Mouse (Mus musculus): ENCODE results near the gene Tmem135.

Tmem135 gene

GRCm38 (mm10) chr7:89391831-89392230 lies 12.2 kb downstream of the Tmem135 start:
- DNase-seq (ENCODE audit: extremely low read depth, insufficient read length, low spot score): no peak

GRCm38 (mm10) chr7:89391281-89391680 lies 12.7 kb downstream of the Tmem135 start:
- DNase-seq (ENCODE audit: extremely low read depth, insufficient read length, low spot score): no peak

GRCm38 (mm10) chr7:89390660-89391059 lies 13.4 kb downstream of the Tmem135 start:
- DNase-seq (ENCODE audit: extremely low read depth, insufficient read length, low spot score): no peak

GRCm38 (mm10) chr7:89388981-89389380 lies 15.0 kb downstream of the Tmem135 start:
- no peak for DNase-seq (ENCODE audit: extremely low read depth, insufficient read length, low spot score)

- no peak for DNase-seq (ENCODE audit: extremely low read depth, insufficient read length, low spot score)
Measured at GRCm38 (mm10) chr7:89382892-89383291, 21.1 kb downstream of the Tmem135 start.

GRCm38 (mm10) chr7:89380935-89381705 lies 22.9 kb downstream of the Tmem135 start:
- no peak for DNase-seq (ENCODE audit: extremely low read depth, insufficient read length, low spot score)

GRCm38 (mm10) chr7:89371623-89372295 lies 32.3 kb downstream of the Tmem135 start:
- DNase-seq (ENCODE audit: extremely low read depth, insufficient read length, low spot score): no peak

- DNase-seq (ENCODE audit: extremely low read depth, insufficient read length, low spot score): no peak
Measured at GRCm38 (mm10) chr7:89370917-89371316, 33.1 kb downstream of the Tmem135 start.

- no peak for DNase-seq (ENCODE audit: extremely low read depth, insufficient read length, low spot score)
Measured at GRCm38 (mm10) chr7:89370086-89370485, 33.9 kb downstream of the Tmem135 start.

GRCm38 (mm10) chr7:89367643-89368042 lies 36.4 kb downstream of the Tmem135 start:
- peak; percentile 9 for DNase-seq (ENCODE audit: extremely low read depth, insufficient read length, low spot score)

- no peak for DNase-seq (ENCODE audit: extremely low read depth, insufficient read length, low spot score)
Measured at GRCm38 (mm10) chr7:89365135-89365880, 38.7 kb downstream of the Tmem135 start.

- no peak for DNase-seq (ENCODE audit: extremely low read depth, insufficient read length, low spot score)
Measured at GRCm38 (mm10) chr7:89363975-89364374, 40.0 kb downstream of the Tmem135 start.

GRCm38 (mm10) chr7:89356307-89356706 lies 47.7 kb downstream of the Tmem135 start:
- DNase-seq (ENCODE audit: extremely low read depth, insufficient read length, low spot score): no peak

GRCm38 (mm10) chr7:89355519-89356255 lies 48.3 kb downstream of the Tmem135 start:
- no peak for DNase-seq (ENCODE audit: extremely low read depth, insufficient read length, low spot score)

- DNase-seq (ENCODE audit: extremely low read depth, insufficient read length, low spot score): no peak
Measured at GRCm38 (mm10) chr7:89342021-89342420, 62.0 kb downstream of the Tmem135 start.

- no peak for DNase-seq (ENCODE audit: extremely low read depth, insufficient read length, low spot score)
Measured at GRCm38 (mm10) chr7:89339808-89340207, 64.2 kb downstream of the Tmem135 start.

GRCm38 (mm10) chr7:89339142-89339435 lies 64.9 kb downstream of the Tmem135 start:
- no peak for DNase-seq (ENCODE audit: extremely low read depth, insufficient read length, low spot score)

GRCm38 (mm10) chr7:89338350-89339141 lies 65.5 kb downstream of the Tmem135 start:
- peak; percentile 94 for DNase-seq (ENCODE audit: extremely low read depth, insufficient read length, low spot score)

- no peak for DNase-seq (ENCODE audit: extremely low read depth, insufficient read length, low spot score)
Measured at GRCm38 (mm10) chr7:89337711-89338349, 66.2 kb downstream of the Tmem135 start.

GRCm38 (mm10) chr7:89336434-89336833 lies 67.6 kb downstream of the Tmem135 start:
- DNase-seq (ENCODE audit: extremely low read depth, insufficient read length, low spot score): no peak
